Mouse (Mus musculus): ENCODE data around the gene Tbc1d2. TPM values are rescaled to one million over a fixed set of nuclear protein-coding genes. Genes with fewer than 3 reads are reported as not detected.
A peak's percentile ranks its signal among the peaks of the same experiment; 100 is the strongest.

Gene Tbc1d2
- total RNA-seq (2021) = 1 to 10 TPM; 4.0 to 4.4 TPM
- long read RNA-seq, experiment 1, partial matches to known transcripts = 2 of 3 reads
- long read RNA-seq, experiment 1, other reads (novel, unspliced or antisense) = 1 of 3 reads
- long read RNA-seq, experiment 2, partial matches to known transcripts = 2 of 3 reads
- long read RNA-seq, experiment 2, other reads (novel, unspliced or antisense) = 1 of 3 reads

- DNase-seq (ENCODE audit: low spot score in 2 of 2) = peak; percentile 92 to 95
Measured at GRCm38 (mm10) chr4:46650086-46650753, at the start of gene Tbc1d2. Tbc1d2 (minus strand) TSS chr4:46650209.

GRCm38 (mm10) chr4:46696467-46696866 lies 46.5 kb upstream of the Tbc1d2 start:
- no peak for DNase-seq (ENCODE audit: low spot score in 2 of 2)

GRCm38 (mm10) chr4:46690565-46690964 lies 40.6 kb upstream of the Tbc1d2 start:
- no peak for DNase-seq (ENCODE audit: low spot score in 2 of 2)

GRCm38 (mm10) chr4:46690023-46690420 lies 40.0 kb upstream of the Tbc1d2 start:
- no peak for DNase-seq (ENCODE audit: low spot score in 2 of 2)

- peak; percentile 84 to 85 for DNase-seq (ENCODE audit: low spot score in 2 of 2)
Measured at GRCm38 (mm10) chr4:46689397-46690022, 39.5 kb upstream of the Tbc1d2 start.

GRCm38 (mm10) chr4:46688213-46688832 lies 38.3 kb upstream of the Tbc1d2 start:
- DNase-seq (ENCODE audit: low spot score in 2 of 2) = no peak

- DNase-seq (ENCODE audit: low spot score in 2 of 2) = peak; percentile 87 to 94
Measured at GRCm38 (mm10) chr4:46684160-46684559, 34.2 kb upstream of the Tbc1d2 start.

- no peak for DNase-seq (ENCODE audit: low spot score in 2 of 2)
Measured at GRCm38 (mm10) chr4:46676646-46677045, 26.6 kb upstream of the Tbc1d2 start.

- DNase-seq (ENCODE audit: low spot score in 2 of 2) = no peak
Measured at GRCm38 (mm10) chr4:46675992-46676391, 26.0 kb upstream of the Tbc1d2 start.

- no peak for DNase-seq (ENCODE audit: low spot score in 2 of 2)
Measured at GRCm38 (mm10) chr4:46675272-46675785, 25.3 kb upstream of the Tbc1d2 start.

GRCm38 (mm10) chr4:46668620-46669019 lies 18.6 kb upstream of the Tbc1d2 start:
- no peak for DNase-seq (ENCODE audit: low spot score in 2 of 2)

GRCm38 (mm10) chr4:46666420-46666819 lies 16.4 kb upstream of the Tbc1d2 start:
- DNase-seq (ENCODE audit: low spot score in 2 of 2) = no peak

- DNase-seq (ENCODE audit: low spot score in 2 of 2) = no peak
Measured at GRCm38 (mm10) chr4:46665371-46665774, 15.4 kb upstream of the Tbc1d2 start.

- peak; percentile 34 to 81 for DNase-seq (ENCODE audit: low spot score in 2 of 2)
Measured at GRCm38 (mm10) chr4:46664123-46665009, 14.4 kb upstream of the Tbc1d2 start.

- DNase-seq (ENCODE audit: low spot score in 2 of 2) = no peak
Measured at GRCm38 (mm10) chr4:46661433-46661832, 11.4 kb upstream of the Tbc1d2 start.

GRCm38 (mm10) chr4:46658946-46659345 lies 8.9 kb upstream of the Tbc1d2 start:
- DNase-seq (ENCODE audit: low spot score in 2 of 2) = no peak

- DNase-seq (ENCODE audit: low spot score in 2 of 2) = peak; percentile 73 to 86
Measured at GRCm38 (mm10) chr4:46657116-46657515, 7.1 kb upstream of the Tbc1d2 start.

GRCm38 (mm10) chr4:46655956-46656355 lies 5.9 kb upstream of the Tbc1d2 start:
- no peak for DNase-seq (ENCODE audit: low spot score in 2 of 2)

- DNase-seq (ENCODE audit: low spot score in 2 of 2) = no peak
Measured at GRCm38 (mm10) chr4:46655298-46655697, 5.3 kb upstream of the Tbc1d2 start.

- no peak for DNase-seq (ENCODE audit: low spot score in 2 of 2)
Measured at GRCm38 (mm10) chr4:46649161-46649560, 848 bp downstream of the Tbc1d2 start.

- no peak for DNase-seq (ENCODE audit: low spot score in 2 of 2)
Measured at GRCm38 (mm10) chr4:46643676-46644112, 6.3 kb downstream of the Tbc1d2 start.
